Mouse (Mus musculus): ENCODE data around the gene Cryaa.

DNA sequence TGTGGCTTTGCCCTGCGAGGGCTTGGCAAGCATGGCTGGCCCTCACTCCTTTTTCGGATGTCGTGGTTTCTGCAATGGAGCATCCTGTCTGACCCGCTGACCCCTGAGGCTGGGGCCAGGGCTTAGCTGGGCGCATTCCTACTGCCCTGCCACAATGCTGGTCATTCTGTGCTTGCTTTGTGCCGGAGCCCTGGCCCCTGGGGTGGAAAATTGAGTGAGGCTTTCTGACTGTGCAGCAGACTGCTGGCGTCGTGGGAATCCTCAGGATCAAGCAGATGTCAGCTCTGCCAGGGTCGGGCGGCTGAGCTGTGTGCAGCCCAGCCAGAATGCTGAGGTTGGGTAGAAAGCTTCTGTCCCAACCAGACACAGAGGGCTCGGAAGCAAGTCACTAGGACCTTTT, 7.4 kb upstream of the Cryaa start:
- no peak for TF ChIP-seq POLR2A (IDR thresholded peaks at IDR 0.05; ENCODE audit: borderline replicate concordance, insufficient read depth, low read length)
- TF ChIP-seq CTCF (IDR thresholded peaks at IDR 0.05; ENCODE audit: borderline replicate concordance, insufficient read depth, low read depth, low read length) = no peak
